Mouse (Mus musculus) urinary bladder, adult 18-20 months (tissue): ENCODE measurements around the gene Adam8.

Experiments
- DNase-seq, 2 experiments: peaks; one replicate each; pipeline ENCODE4 v3.0.0; 2022; ENCODE audit warnings: low spot score in 2 of 2, mixed read lengths in 2 of 2

Adam8 gene

GRCm38 (mm10) chr7:139946032-139946431 is 46.3 kb downstream of the Adam8 start:
- no peak for DNase-seq

DNA sequence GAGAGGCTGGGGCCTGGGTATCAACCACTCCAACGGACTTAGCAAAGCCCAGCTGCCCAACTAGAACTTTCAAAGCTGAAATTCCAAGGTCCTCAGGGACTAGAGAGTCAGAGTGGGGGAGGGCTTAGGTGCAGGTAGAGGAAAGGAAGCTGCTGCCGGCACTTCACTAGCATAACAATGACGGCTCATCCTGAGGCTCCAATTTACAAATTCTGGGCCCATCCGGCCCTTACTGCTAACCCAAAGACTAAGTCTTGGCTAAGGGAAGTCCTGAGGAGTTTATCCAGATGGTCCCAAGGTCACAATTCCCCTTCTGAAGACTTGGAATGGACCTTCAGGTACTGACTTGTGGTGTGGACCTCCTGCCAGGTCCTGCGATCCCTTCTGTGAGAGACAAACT is 46.8 kb downstream of the Adam8 start:
- no peak for DNase-seq

DNA sequence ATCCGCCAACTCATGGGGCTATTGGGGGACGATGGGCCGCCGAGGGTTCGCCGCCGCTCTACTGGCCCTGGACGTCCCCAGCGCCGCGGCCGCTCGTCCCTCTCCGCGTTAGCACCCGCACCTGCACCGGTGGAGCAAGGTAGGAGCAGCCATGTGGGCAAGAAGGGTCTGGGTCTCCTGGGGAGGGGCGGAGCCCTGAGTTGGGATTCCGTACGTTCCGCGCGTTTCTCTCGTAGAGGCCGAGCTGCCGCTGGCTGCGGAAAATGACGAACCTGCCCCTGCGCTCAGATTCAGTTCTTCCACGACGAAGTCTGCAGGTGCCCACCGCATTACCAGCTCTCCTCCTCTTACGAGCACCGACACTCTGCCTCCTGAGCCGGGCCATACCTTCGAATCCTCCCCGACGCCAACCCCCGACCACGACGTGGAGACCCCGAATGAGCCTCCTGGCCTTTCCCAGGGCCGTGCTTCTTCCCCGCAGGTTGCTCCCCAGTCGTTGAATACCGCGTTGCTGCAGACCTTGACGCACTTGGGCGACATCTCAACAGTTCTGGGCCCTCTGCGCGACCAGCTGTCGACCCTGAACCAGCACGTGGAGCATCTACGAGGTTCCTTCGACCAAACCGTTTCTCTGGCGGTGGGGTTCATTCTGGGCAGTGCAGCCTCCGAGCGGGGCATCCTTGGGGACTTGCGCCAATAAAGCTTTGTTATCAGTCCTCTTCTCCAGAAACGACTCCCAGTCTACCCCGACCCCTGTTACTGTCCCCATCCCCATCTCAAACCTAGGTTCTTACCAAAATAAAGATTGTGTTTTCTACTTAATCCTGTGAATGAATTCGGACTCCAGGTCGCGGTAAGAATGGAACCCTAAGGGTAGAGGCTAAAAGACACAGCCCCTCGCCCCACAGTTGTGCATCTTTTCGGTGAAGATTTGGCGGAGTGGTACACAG is 47.8 kb downstream of the Adam8 start:
- no peak for DNase-seq

GRCm38 (mm10) chr7:139943674-139944281 is 48.6 kb downstream of the Adam8 start, which contains the start of gene Utf1:
Gene Utf1, plus strand, starts transcription at chr7:139943789.
- peak in 1 of 2 experiments; percentile 43 for DNase-seq

- no peak for DNase-seq
These were observed 51.7 kb downstream of the Adam8 start for GRCm38 (mm10) chr7:139940476-139941209.

- no peak for DNase-seq
These were observed 54.6 kb downstream of the Adam8 start for GRCm38 (mm10) chr7:139937810-139938209.

DNA sequence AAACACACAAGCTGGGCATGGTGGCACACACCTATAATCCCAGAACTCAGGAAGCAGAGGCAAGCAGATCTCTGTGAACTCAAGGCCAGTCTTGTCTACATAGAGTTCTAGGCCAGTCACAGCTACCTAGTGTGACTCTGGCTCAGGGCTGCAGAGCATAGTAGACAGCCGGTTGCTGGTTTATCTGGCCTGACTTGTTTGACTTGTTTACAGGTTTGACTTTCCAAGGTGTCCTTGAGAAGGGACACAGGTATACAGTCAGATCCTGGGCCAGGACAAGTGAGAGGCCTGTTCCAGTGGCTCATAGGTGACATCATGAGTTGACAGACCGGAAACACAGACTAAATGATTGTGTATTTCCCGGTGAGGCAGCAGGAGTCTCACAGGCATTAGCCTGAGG is 55.2 kb downstream of the Adam8 start:
- no peak for DNase-seq

GRCm38 (mm10) chr7:139936705-139937104 is 55.7 kb downstream of the Adam8 start:
- DNase-seq: no peak

DNA sequence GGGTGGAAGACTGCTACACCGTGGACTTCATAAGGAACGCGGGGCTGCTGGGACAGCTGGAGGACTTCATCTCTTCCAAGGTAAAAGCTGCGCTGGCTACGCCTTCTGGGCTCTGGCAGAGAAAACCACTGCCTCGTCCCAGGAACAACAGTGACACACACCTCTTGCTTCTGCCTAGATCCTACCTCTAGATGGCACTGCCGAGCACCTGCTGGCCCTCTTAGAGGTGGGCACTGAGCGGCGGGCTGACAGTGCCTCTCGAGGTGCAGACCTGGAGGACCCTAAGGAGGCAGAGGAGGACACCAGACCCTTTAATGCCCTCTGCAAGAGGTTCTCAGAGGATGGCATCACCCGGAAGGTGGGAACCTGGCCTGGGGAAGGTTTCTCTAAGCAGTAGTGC is 61.6 kb downstream of the Adam8 start:
- no peak for DNase-seq
